8 mouse cellular contexts compared by ENCODE assay signal in the genomic region with DNA sequence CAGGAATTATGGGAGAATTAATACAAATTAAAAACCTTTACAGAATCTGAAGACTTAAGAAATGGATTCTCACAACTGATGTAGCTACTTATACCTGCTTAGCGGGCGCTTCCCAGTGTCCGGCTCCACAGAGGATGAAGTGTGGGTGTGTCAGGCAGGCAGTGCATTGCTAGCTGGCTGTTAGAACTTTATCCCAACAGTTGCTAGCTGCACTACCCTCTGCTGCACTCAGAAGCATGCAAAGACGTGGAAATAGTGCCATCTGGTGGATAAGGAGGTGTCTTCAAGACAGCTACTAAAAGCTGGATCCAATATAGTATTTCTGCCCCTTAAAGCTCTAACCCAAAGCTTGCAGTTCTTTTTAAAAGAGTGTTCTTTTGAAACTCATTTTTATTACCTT. TPM values are rescaled to one million over a fixed set of nuclear protein-coding genes. Genes with fewer than 3 reads are reported as not detected.
A peak's percentile ranks its signal among the peaks of the same experiment; 100 is the strongest.
DNase-seq lines count a peak whose midpoint lies in the region; ATAC-seq and TF ChIP-seq lines count a peak whose summit lies in the region.

No protein-coding gene starts in this region.

- peak overlapping the region; percentile 60 to 63; a peak in 1 of 4 replicates for H3K4me3 ChIP-seq in ES-E14 (ENCODE audit: insufficient read depth in 1 of 2, low read depth in 1 of 2, low read length in 2 of 2, poor library complexity in 1 of 2, severe bottlenecking in 1 of 2)
- peak overlapping the region; percentile 55 for H3K4me3 ChIP-seq in forebrain, embryonic 13.5 days
- peak overlapping the region; percentile 56 for H3K4me3 ChIP-seq in liver, embryonic 15.5 days (replicated peaks)
- H3K4me3 ChIP-seq in neural tube, embryonic 12.5 days = no peak overlapping the region

- no peak overlapping the region for H3K27ac ChIP-seq in ES-E14 (ENCODE audit: insufficient read depth, low read depth, low read length, poor library complexity, severe bottlenecking)
- no peak overlapping the region for H3K27ac ChIP-seq in forebrain, embryonic 13.5 days
- H3K27ac ChIP-seq in liver, embryonic 15.5 days (replicated peaks) = no peak overlapping the region
- H3K27ac ChIP-seq in neural tube, embryonic 12.5 days = no peak overlapping the region

- DNase-seq in ES-E14 (ENCODE audit: low read depth, low spot score) = peak; percentile 90
- peak; percentile 90 for DNase-seq in heart, postnatal 10 days
- peak; percentile 64 to 78 for DNase-seq in kidney, postnatal 4 days
- DNase-seq in thymus, adult 18-20 months = peak; percentile 28 to 60

- 2% methylated on average over 4 of the region's 4 CpGs for WGBS in forebrain, embryonic 13.5 days
- WGBS in liver, embryonic 15.5 days (ENCODE audit: insufficient replicate concordance) = under 1% methylated on average over 4 of the region's 4 CpGs
- 0% methylated on average over 4 of the region's 4 CpGs for WGBS in neural tube, embryonic 12.5 days

- intact Hi-C loops in heart, postnatal 10 days (cut with DNase I) = loop anchor here (2.0 kb wide), 3 partner anchors 49 to 361 kb away; a partner anchor contains a TSS

- H3K36me3 ChIP-seq in ES-E14 (ENCODE audit: control insufficient read depth, insufficient read depth, low read length, poor library complexity, severe bottlenecking) = no peaks in the 10 kb centered on the region
- no peaks in the 10 kb centered on the region for H3K36me3 ChIP-seq in forebrain, embryonic 13.5 days (ENCODE audit: poor library complexity, severe bottlenecking)
- no peaks in the 10 kb centered on the region for H3K36me3 ChIP-seq in liver, embryonic 15.5 days (replicated peaks)
- H3K36me3 ChIP-seq in neural tube, embryonic 12.5 days = no peaks in the 10 kb centered on the region

- no peak overlapping the region for H3K9ac ChIP-seq in ES-E14 (ENCODE audit: insufficient read depth, low read depth, low read length, poor library complexity, severe bottlenecking)
- H3K9ac ChIP-seq in forebrain, embryonic 13.5 days = no peak overlapping the region
- no peak overlapping the region for H3K9ac ChIP-seq in liver, embryonic 15.5 days
- H3K9ac ChIP-seq in neural tube, embryonic 12.5 days = no peak overlapping the region

- peaks cover under 1 to 7% of the 10 kb centered on the region in 2 experiments; a peak in 1 of 4 replicates for H3K4me1 ChIP-seq in ES-E14 (ENCODE audit: control insufficient read depth in 2 of 2, insufficient read depth in 2 of 2, low read length in 2 of 2, poor library complexity in 1 of 2)
- peaks cover 24% of the 10 kb centered on the region for H3K4me1 ChIP-seq in forebrain, embryonic 13.5 days
- H3K4me1 ChIP-seq in liver, embryonic 15.5 days (replicated peaks) = peaks cover 23% of the 10 kb centered on the region
- peaks cover 10% of the 10 kb centered on the region for H3K4me1 ChIP-seq in neural tube, embryonic 12.5 days

- ATAC-seq in cerebellum, adult (ENCODE audit: insufficient number of reproducible peaks, low FRiP score, low TSS enrichment) = peak; percentile 78
- ATAC-seq in forebrain, embryonic 13.5 days = peak; percentile 83
- peak; percentile 69 for ATAC-seq in liver, embryonic 15.5 days (ENCODE audit: insufficient read depth)
- ATAC-seq in neural tube, embryonic 12.5 days (ENCODE audit: low FRiP score, low read depth) = peak; percentile 84

- in situ Hi-C loops in ES-E14 (cut with MboI; ENCODE audit: low sequenced_read_pairs in 2 of 2, unreplicated experiment in 2 of 2) = no loop called here

- peaks cover 39% of the 10 kb centered on the region for H3K27me3 ChIP-seq in forebrain, embryonic 13.5 days
- H3K27me3 ChIP-seq in liver, embryonic 15.5 days = peaks cover 72% of the 10 kb centered on the region
- H3K27me3 ChIP-seq in neural tube, embryonic 12.5 days (replicated peaks) = peaks cover 35% of the 10 kb centered on the region

- no peaks in the 10 kb centered on the region for H3K9me3 ChIP-seq in ES-E14 (ENCODE audit: control insufficient read depth, insufficient read depth, low read depth, low read length)
- H3K9me3 ChIP-seq in forebrain, embryonic 13.5 days (replicated peaks) = no peaks in the 10 kb centered on the region
- H3K9me3 ChIP-seq in liver, embryonic 15.5 days (replicated peaks) = no peaks in the 10 kb centered on the region
- H3K9me3 ChIP-seq in neural tube, embryonic 12.5 days = no peaks in the 10 kb centered on the region

- peak overlapping the region; percentile 97 for H3K4me2 ChIP-seq in forebrain, embryonic 13.5 days
- H3K4me2 ChIP-seq in liver, embryonic 15.5 days = peak overlapping the region; percentile 86
- H3K4me2 ChIP-seq in neural tube, embryonic 12.5 days (replicated peaks) = peak overlapping the region; percentile 98

TF ChIP-seq in ES-E14, 5 proteins besides CTCF, POLR2A, EP300 and RAD21:
- no peak for TF ChIP-seq MAFK (IDR thresholded peaks at IDR 0.05; ENCODE audit: insufficient read depth, low read depth, low read length)
- no peak for TF ChIP-seq CHD2 (IDR thresholded peaks at IDR 0.05; ENCODE audit: low read depth, low read length)
- TF ChIP-seq ZC3H11A (IDR thresholded peaks at IDR 0.05; ENCODE audit: borderline replicate concordance, low read depth, low read length) = peak; percentile 96
- no peak for TF ChIP-seq HCFC1 (IDR thresholded peaks at IDR 0.05; ENCODE audit: borderline replicate concordance, insufficient read depth, low read length)
- no peak for TF ChIP-seq ZNF384 (IDR thresholded peaks at IDR 0.05; ENCODE audit: low read depth, low read length)
TF ChIP-seq in ES-E14: peak in this region for 1.

RNA-seq across cellular contexts. Expression of a gene that starts 0.9 kb away (rescaled TPM):
- total RNA-seq in ES-E14 (2012; rRNA removed) = 0.16 and 0.49 TPM in 2 replicates
- polyA plus RNA-seq in forebrain, embryonic 13.5 days (2015; fragmentation: Nextera tagmentation; extraction: Ambion mirVana) = 0.63 and 0.92 TPM in 2 replicates
- total RNA-seq in heart, postnatal 10 days (2021) = under 1 TPM in 1 of 2 experiments, not detected in 1; 0.17 TPM
- polyA plus RNA-seq in liver, embryonic 15.5 days (2015; fragmentation: Nextera tagmentation; extraction: Ambion mirVana) = not detected in 2 replicates
- polyA plus RNA-seq in neural tube, embryonic 12.5 days (2016; fragmentation: Nextera tagmentation; extraction: Ambion mirVana) = not detected in 2 replicates

RNA-seq across cellular contexts. Expression of a gene that starts 10.4 kb away (rescaled TPM):
- 17.0 and 35.5 TPM in 2 replicates for total RNA-seq in ES-E14 (2012; rRNA removed)
- polyA plus RNA-seq in forebrain, embryonic 13.5 days (2015; fragmentation: Nextera tagmentation; extraction: Ambion mirVana) = 62.8 and 63.5 TPM in 2 replicates
- total RNA-seq in heart, postnatal 10 days (2021) = 10 to 100 TPM; 49.0 to 59.0 TPM
- 5.7 and 6.7 TPM in 2 replicates for polyA plus RNA-seq in liver, embryonic 15.5 days (2015; fragmentation: Nextera tagmentation; extraction: Ambion mirVana)
- polyA plus RNA-seq in neural tube, embryonic 12.5 days (2016; fragmentation: Nextera tagmentation; extraction: Ambion mirVana) = 91.5 and 93.3 TPM in 2 replicates

RNA-seq across cellular contexts. Expression of a gene that starts 42.2 kb away (rescaled TPM):
- not detected in 2 replicates for total RNA-seq in ES-E14 (2012; rRNA removed)
- 1.4 and 2.4 TPM in 2 replicates for polyA plus RNA-seq in forebrain, embryonic 13.5 days (2015; fragmentation: Nextera tagmentation; extraction: Ambion mirVana)
- not detected for total RNA-seq in heart, postnatal 10 days (2021)
- polyA plus RNA-seq in liver, embryonic 15.5 days (2015; fragmentation: Nextera tagmentation; extraction: Ambion mirVana) = not detected in 2 replicates
- polyA plus RNA-seq in neural tube, embryonic 12.5 days (2016; fragmentation: Nextera tagmentation; extraction: Ambion mirVana) = 0.08 TPM in 1 of 2 replicates, not detected in the other

RNA-seq across cellular contexts. Expression of a gene that starts 48.2 kb away (rescaled TPM):
- 10.8 and 13.1 TPM in 2 replicates for total RNA-seq in ES-E14 (2012; rRNA removed)
- polyA plus RNA-seq in forebrain, embryonic 13.5 days (2015; fragmentation: Nextera tagmentation; extraction: Ambion mirVana) = 1.9 and 4.4 TPM in 2 replicates
- under 1 TPM; 0.14 to 0.37 TPM for total RNA-seq in heart, postnatal 10 days (2021)
- 0.15 and 0.48 TPM in 2 replicates for polyA plus RNA-seq in liver, embryonic 15.5 days (2015; fragmentation: Nextera tagmentation; extraction: Ambion mirVana)
- 0.17 and 0.32 TPM in 2 replicates for polyA plus RNA-seq in neural tube, embryonic 12.5 days (2016; fragmentation: Nextera tagmentation; extraction: Ambion mirVana)
